ENCODE assay signal across 9 mouse cellular contexts in genomic region chr2:179824776-179825326, GRCm38 (mm10).
DNase-seq lines count a peak whose midpoint lies in the region; ATAC-seq and TF ChIP-seq lines count a peak whose summit lies in the region.
"Had no signal": no experiment of that assay in that cellular context is flagged by ENCODE, and none has a peak within 500 bp of the region (broad histone marks: within the 10 kb centered on the region; RNA-seq: fewer than 3 reads in every experiment).

No protein-coding gene starts in this region.

- TF ChIP-seq CTCF in lung, embryonic 14.5 days (IDR thresholded peaks at IDR 0.05; ENCODE audit: low read depth) = no peak
- no peak for TF ChIP-seq CTCF in gastrocnemius, adult 2 months (IDR thresholded peaks at IDR 0.05)

- ATAC-seq in lung, embryonic 14.5 days (ENCODE audit: insufficient read depth) = peak; percentile 45; the same call in 1 of the 2 replicates
- ATAC-seq in frontal cortex, adult (ENCODE audit: low TSS enrichment) = peak; percentile 90

- no peaks in the 10 kb centered on the region for H3K36me3 ChIP-seq in lung, embryonic 14.5 days (ENCODE audit: insufficient read depth)

- no peak overlapping the region for H3K9ac ChIP-seq in lung, embryonic 14.5 days

- no peak overlapping the region for H3K4me3 ChIP-seq in lung, embryonic 14.5 days (ENCODE audit: low read depth, low read length)
- H3K4me3 ChIP-seq in gastrocnemius, adult 2 months = no peak overlapping the region

- no peak overlapping the region for H3K27ac ChIP-seq in lung, embryonic 14.5 days (ENCODE audit: low read depth)
- H3K27ac ChIP-seq in gastrocnemius, adult 2 months = no peak overlapping the region

- no peaks in the 10 kb centered on the region for H3K4me1 ChIP-seq in lung, embryonic 14.5 days (ENCODE audit: insufficient read depth)

- peak; percentile 14 for DNase-seq in lung, embryonic 14.5 days
- DNase-seq in lung, postnatal 4 days = no peak
- peak; percentile 37 to 42 for DNase-seq in layer of hippocampus, postnatal 25 days (ENCODE audit: extremely low spot score in 1 of 2, low spot score in 1 of 2)
- DNase-seq in right cerebral cortex, postnatal 14 days = peak; percentile 75
- DNase-seq in gastrocnemius, adult 2 months = no peak
- no peak for DNase-seq in thymus, postnatal 14 days
- DNase-seq in MN1 (ENCODE audit: low spot score) = no peak

- no peak overlapping the region for H3K4me2 ChIP-seq in lung, embryonic 14.5 days
- H3K4me2 ChIP-seq: liver, embryonic 11.5 days had no signal

- intact Hi-C loops in gastrocnemius, adult 2 months (cut with DNase I) = no loop called here

- no peaks in the 10 kb centered on the region for H3K9me3 ChIP-seq in lung, embryonic 14.5 days (ENCODE audit: low read depth, low read length)

- 35% methylated on average over 18 of the region's 18 CpGs for WGBS in lung, embryonic 14.5 days

- H3K27me3 ChIP-seq in lung, embryonic 14.5 days (ENCODE audit: insufficient read depth, low read length) = no peaks in the 10 kb centered on the region

Comparison
In these comparisons a context has a peak if more than half of its experiments do, and no peak if none do; other contexts are left out.
1. DNase-seq: peak in lung, embryonic 14.5 days (single experiment), layer of hippocampus, postnatal 25 days (2 of 2) and right cerebral cortex, postnatal 14 days (single experiment); none in lung, postnatal 4 days (0 of 2), gastrocnemius, adult 2 months (single experiment), thymus, postnatal 14 days (single experiment) and MN1 (single experiment).